21 mouse cellular contexts compared by ENCODE assay signal in genomic region chr2:116998822-116999221, GRCm38 (mm10).
DNase-seq lines count a peak whose midpoint lies in the region; ATAC-seq and TF ChIP-seq lines count a peak whose summit lies in the region.
"Had no signal": no experiment of that assay in that cellular context is flagged by ENCODE, and none has a peak within 500 bp of the region (broad histone marks: within the 10 kb centered on the region; RNA-seq: fewer than 3 reads in every experiment).

No protein-coding gene starts in this region.

- peak; percentile 60; the same call in 1 of the 2 replicates for TF ChIP-seq EP300 in liver, embryonic 14.5 days (IDR thresholded peaks at IDR 0.05; ENCODE audit: low read depth)

- peak overlapping the region; percentile 2; the same call in 1 of the 2 replicates for H3K4me2 ChIP-seq in liver, embryonic 14.5 days (ENCODE audit: low read depth)
- H3K4me2 ChIP-seq in hindbrain, embryonic 13.5 days = no peak overlapping the region
- H3K4me2 ChIP-seq: forebrain, embryonic 15.5 days; heart, embryonic 15.5 days; hindbrain, embryonic 14.5 days; limb, embryonic 12.5 days; midbrain, embryonic 15.5 days; neural tube, embryonic 12.5 days had no signal

- no peak overlapping the region for H3K27ac ChIP-seq in heart, embryonic 10.5 days
- no peak overlapping the region for H3K27ac ChIP-seq in liver, embryonic 14.5 days
- H3K27ac ChIP-seq in hindbrain, embryonic 13.5 days = no peak overlapping the region
- H3K27ac ChIP-seq: forebrain, embryonic 15.5 days; heart, embryonic 15.5 days; hindbrain, embryonic 14.5 days; left cerebral cortex, adult 2 months; limb, embryonic 12.5 days; midbrain, embryonic 15.5 days; neural tube, embryonic 12.5 days had no signal

- no peak overlapping the region for H3K9ac ChIP-seq in liver, embryonic 14.5 days (replicated peaks)
- H3K9ac ChIP-seq in hindbrain, embryonic 13.5 days = no peak overlapping the region
- H3K9ac ChIP-seq: forebrain, embryonic 15.5 days; heart, embryonic 15.5 days; hindbrain, embryonic 14.5 days; limb, embryonic 12.5 days; midbrain, embryonic 15.5 days; neural tube, embryonic 12.5 days had no signal

- no peaks in the 10 kb centered on the region for H3K9me3 ChIP-seq in heart, embryonic 10.5 days
- H3K9me3 ChIP-seq in liver, embryonic 14.5 days (ENCODE audit: control insufficient read depth, low read length) = no peaks in the 10 kb centered on the region
- H3K9me3 ChIP-seq in hindbrain, embryonic 13.5 days = no peaks in the 10 kb centered on the region
- H3K9me3 ChIP-seq: forebrain, embryonic 15.5 days; heart, embryonic 15.5 days; limb, embryonic 12.5 days; midbrain, embryonic 15.5 days; neural tube, embryonic 12.5 days had no signal

- TF ChIP-seq CTCF in liver, embryonic 14.5 days (IDR thresholded peaks at IDR 0.05; ENCODE audit: low read depth) = no peak

- no peak overlapping the region for H3K4me3 ChIP-seq in heart, embryonic 10.5 days
- H3K4me3 ChIP-seq in liver, embryonic 14.5 days (ENCODE audit: insufficient read depth in 1 of 2, low read depth in 2 of 2, low read length in 2 of 2) = no peak overlapping the region
- no peak overlapping the region for H3K4me3 ChIP-seq in hindbrain, embryonic 13.5 days
- H3K4me3 ChIP-seq: forebrain, embryonic 15.5 days; heart, embryonic 15.5 days; left cerebral cortex, adult 2 months; limb, embryonic 12.5 days; midbrain, embryonic 15.5 days; neural tube, embryonic 12.5 days had no signal

- intact Hi-C loops in heart, postnatal 25 days (cut with DNase I) = no loop called here

- peak; percentile 95 for ATAC-seq in liver, embryonic 14.5 days (ENCODE audit: insufficient read depth)
- ATAC-seq in hindbrain, embryonic 13.5 days (ENCODE audit: low FRiP score) = no peak
- ATAC-seq: forebrain, embryonic 15.5 days; midbrain, embryonic 15.5 days had no signal

- no peaks in the 10 kb centered on the region for H3K36me3 ChIP-seq in heart, embryonic 10.5 days
- no peaks in the 10 kb centered on the region for H3K36me3 ChIP-seq in liver, embryonic 14.5 days (replicated peaks; ENCODE audit: control insufficient read depth, insufficient read depth, low read depth)
- no peaks in the 10 kb centered on the region for H3K36me3 ChIP-seq in hindbrain, embryonic 13.5 days
- H3K36me3 ChIP-seq: forebrain, embryonic 15.5 days; heart, embryonic 15.5 days; limb, embryonic 12.5 days; midbrain, embryonic 15.5 days; neural tube, embryonic 12.5 days had no signal

- DNase-seq in heart, embryonic 10.5 days (ENCODE audit: low spot score) = peak; percentile 80
- DNase-seq in heart, postnatal 25 days (ENCODE audit: low spot score) = no peak
- DNase-seq in c-Kit-positive CD71-negative TER-119-negative erythroid progenitor cells, embryonic 14.5 days (ENCODE audit: low read depth) = peak; percentile 69
- peak; percentile 37 to 55 (median 40) for DNase-seq in liver, embryonic 14.5 days (ENCODE audit: low read depth in 3 of 3, low spot score in 3 of 3)
- no peak for DNase-seq in right cerebral cortex, postnatal 36 days (ENCODE audit: low spot score in 2 of 2)
- no peak for DNase-seq in thymus, postnatal 10 days (ENCODE audit: low spot score in 2 of 2)
- DNase-seq: adrenal gland, postnatal 25 days; cerebellum, adult 18-20 months; embryo, embryonic 11 days; kidney, adult 2 months; kidney, postnatal 4 days; lung, postnatal 10 days; thymus, postnatal 4 days had no signal

- no peaks in the 10 kb centered on the region; the same call in 1 of the 2 replicates for H3K4me1 ChIP-seq in heart, embryonic 10.5 days
- H3K4me1 ChIP-seq in liver, embryonic 14.5 days (replicated peaks; ENCODE audit: control insufficient read depth in 2 of 2, insufficient read depth in 2 of 2, low read length in 1 of 2) = peaks cover 8 to 25% of the 10 kb centered on the region in 2 experiments
- H3K4me1 ChIP-seq in hindbrain, embryonic 13.5 days (replicated peaks) = no peaks in the 10 kb centered on the region
- H3K4me1 ChIP-seq: midbrain, embryonic 15.5 days; neural tube, embryonic 12.5 days had no signal

- WGBS in heart, embryonic 10.5 days = 23% methylated on average over 1 of the region's 1 CpGs
- 4% methylated on average over 1 of the region's 1 CpGs for WGBS in liver, embryonic 14.5 days (ENCODE audit: insufficient replicate concordance)
- WGBS in hindbrain, embryonic 13.5 days = 83% methylated on average over 1 of the region's 1 CpGs

- no peaks in the 10 kb centered on the region for H3K27me3 ChIP-seq in heart, embryonic 10.5 days (ENCODE audit: insufficient read depth, poor library complexity, severe bottlenecking)
- H3K27me3 ChIP-seq in liver, embryonic 14.5 days (ENCODE audit: control insufficient read depth, insufficient read depth, low read length) = no peaks in the 10 kb centered on the region
- no peaks in the 10 kb centered on the region for H3K27me3 ChIP-seq in hindbrain, embryonic 13.5 days
- H3K27me3 ChIP-seq: forebrain, embryonic 15.5 days; heart, embryonic 15.5 days; limb, embryonic 12.5 days; midbrain, embryonic 15.5 days; neural tube, embryonic 12.5 days had no signal

Comparison
In these comparisons a context has a peak if more than half of its experiments do, and no peak if none do; other contexts are left out.
1. DNase-seq: peak in heart, embryonic 10.5 days (single experiment), c-Kit-positive CD71-negative TER-119-negative erythroid progenitor cells, embryonic 14.5 days (single experiment) and liver, embryonic 14.5 days (3 of 3); none in heart, postnatal 25 days (single experiment), right cerebral cortex, postnatal 36 days (0 of 2) and thymus, postnatal 10 days (0 of 2).